Mouse (Mus musculus) bone marrow, adult 2 months (tissue): ENCODE data around the gene Acad12.

Experiments used
- CTCF ChIP-seq: fragments of 200-500 bp; IDR thresholded peaks from 2 replicates; pipeline ENCODE4 v1.5.1; 2011; ENCODE audit warnings: low read length, control low read depth; ENCODE audit not compliant: control insufficient read depth, insufficient read depth
- POLR2A ChIP-seq: fragments of 200-500 bp; IDR thresholded peaks from 2 replicates; pipeline ENCODE4 v1.6.1; 2011; ENCODE audit warnings: low read depth, mild to moderate bottlenecking, control low read depth, low read length, borderline replicate concordance; ENCODE audit not compliant: control insufficient read depth

DNA sequence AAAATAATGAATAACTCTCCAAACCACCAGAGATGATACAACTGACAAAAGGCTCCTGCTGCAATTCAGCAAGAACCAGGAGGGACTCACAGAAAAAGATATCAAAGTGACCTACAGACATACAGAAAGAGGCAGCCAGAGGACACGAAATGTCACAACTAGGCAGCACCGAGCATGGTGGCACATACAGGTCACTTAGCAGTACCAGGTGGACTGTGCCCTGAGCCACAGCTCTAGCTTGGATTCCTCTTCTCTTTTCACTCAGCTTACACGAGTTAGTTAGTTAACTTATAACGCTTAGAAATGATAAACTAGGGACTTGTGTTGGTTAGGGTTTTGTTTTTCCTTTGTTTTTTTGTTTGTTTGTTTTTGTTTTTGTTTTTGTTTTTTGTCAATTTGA is 35.8 kb upstream of the Acad12 start:
- TF ChIP-seq CTCF (no peak), POLR2A (no peak)
